21 mouse cellular contexts compared by ENCODE assay signal in genomic region chr4:7237848-7238247, GRCm38 (mm10).
"Had no signal": no experiment of that assay in that cellular context is flagged by ENCODE, and none has a peak within 500 bp of the region (broad histone marks: within the 10 kb centered on the region; RNA-seq: fewer than 3 reads in every experiment).

No protein-coding gene starts in this region.

- H3K9me3 ChIP-seq: neural tube, embryonic 15.5 days had no signal

- ATAC-seq: midbrain, embryonic 16.5 days had no signal

- H3K27me3 ChIP-seq: megakaryocyte, embryonic 14.5 days; midbrain, embryonic 12.5 days; neural tube, embryonic 13.5 days; neural tube, embryonic 15.5 days had no signal

- H3K4me2 ChIP-seq: lung, embryonic 14.5 days; midbrain, embryonic 12.5 days; neural tube, embryonic 13.5 days; neural tube, embryonic 15.5 days had no signal

- DNase-seq: lung, adult 18-20 months; lung, embryonic 14.5 days; lung, postnatal 10 days; lung, postnatal 36 days; midbrain, embryonic 14.5 days; retina, postnatal 1 day; right cerebral cortex, adult 18-20 months; right cerebral cortex, postnatal 25 days; right cerebral cortex, postnatal 4 days; spleen, adult 18-20 months; thymus, adult 18-20 months; thymus, postnatal 14 days; thymus, postnatal 36 days had no signal

- H3K4me1 ChIP-seq: midbrain, embryonic 10.5 days; midbrain, embryonic 12.5 days; neural tube, embryonic 13.5 days; neural tube, embryonic 15.5 days had no signal

- H3K27ac ChIP-seq: macrophage; midbrain, embryonic 10.5 days; midbrain, embryonic 12.5 days; neural tube, embryonic 13.5 days; neural tube, embryonic 15.5 days had no signal

- H3K4me3 ChIP-seq: megakaryocyte, embryonic 14.5 days; midbrain, embryonic 10.5 days; midbrain, embryonic 12.5 days; myocyte; neural tube, embryonic 13.5 days; neural tube, embryonic 15.5 days had no signal

- H3K36me3 ChIP-seq: midbrain, embryonic 10.5 days; midbrain, embryonic 12.5 days; neural tube, embryonic 13.5 days; neural tube, embryonic 15.5 days had no signal

- H3K9ac ChIP-seq: lung, embryonic 14.5 days; midbrain, embryonic 12.5 days; neural tube, embryonic 13.5 days; neural tube, embryonic 15.5 days had no signal
